ENCODE assay signal across 39 mouse cellular contexts in genomic region chr15:20458508-20458907, GRCm38 (mm10). TPM values are rescaled to one million over a fixed set of nuclear protein-coding genes. Genes with fewer than 3 reads are reported as not detected.
"Had no signal": no experiment of that assay in that cellular context is flagged by ENCODE, and none has a peak within 500 bp of the region (broad histone marks: within the 10 kb centered on the region; RNA-seq: fewer than 3 reads in every experiment).

No protein-coding gene starts in this region.

- H3K36me3 ChIP-seq: heart, embryonic 10.5 days; heart, embryonic 12.5 days; heart, embryonic 13.5 days; heart, embryonic 15.5 days; hindbrain, embryonic 10.5 days; hindbrain, embryonic 12.5 days; hindbrain, embryonic 13.5 days; hindbrain, embryonic 15.5 days; intestine, embryonic 15.5 days; kidney, embryonic 15.5 days had no signal

- H3K9ac ChIP-seq: heart, embryonic 12.5 days; heart, embryonic 13.5 days; heart, embryonic 15.5 days; hindbrain, embryonic 12.5 days; hindbrain, embryonic 13.5 days; hindbrain, embryonic 14.5 days; hindbrain, embryonic 15.5 days; intestine, embryonic 15.5 days; kidney, embryonic 15.5 days had no signal

- DNase-seq: heart, postnatal 10 days; heart, postnatal 14 days; heart, postnatal 36 days; kidney, adult 11 months; kidney, adult 18-20 months; kidney, adult 2 months; kidney, adult 8-10 months; kidney, adult 9 months; kidney, postnatal 10 days; kidney, postnatal 14 days; kidney, postnatal 25 days; kidney, postnatal 36 days; kidney, postnatal 4 days; layer of hippocampus, adult 9-11 months; layer of hippocampus, postnatal 36 days had no signal

- H3K27ac ChIP-seq: heart, embryonic 10.5 days; heart, embryonic 13.5 days; heart, embryonic 15.5 days; hindbrain, embryonic 10.5 days; hindbrain, embryonic 12.5 days; hindbrain, embryonic 13.5 days; hindbrain, embryonic 14.5 days; hindbrain, embryonic 15.5 days; hindbrain, postnatal 0 days; intestine, embryonic 15.5 days; kidney, embryonic 15.5 days; kidney, postnatal 0 days; layer of hippocampus, adult 2 months; left cerebral cortex, adult 2 months had no signal

- H3K4me3 ChIP-seq: heart, embryonic 10.5 days; heart, embryonic 12.5 days; heart, embryonic 13.5 days; heart, embryonic 15.5 days; hindbrain, embryonic 10.5 days; hindbrain, embryonic 12.5 days; hindbrain, embryonic 13.5 days; hindbrain, embryonic 15.5 days; intestine, embryonic 15.5 days; kidney, embryonic 15.5 days; layer of hippocampus, adult 2 months; left cerebral cortex, adult 2 months had no signal

- H3K9me3 ChIP-seq: heart, embryonic 10.5 days; heart, embryonic 12.5 days; heart, embryonic 13.5 days; heart, embryonic 15.5 days; hindbrain, embryonic 10.5 days; hindbrain, embryonic 12.5 days; hindbrain, embryonic 13.5 days; hindbrain, embryonic 15.5 days; intestine, embryonic 15.5 days; kidney, embryonic 15.5 days had no signal

- H3K27me3 ChIP-seq: heart, embryonic 12.5 days; heart, embryonic 13.5 days; heart, embryonic 15.5 days; hindbrain, embryonic 12.5 days; hindbrain, embryonic 13.5 days; hindbrain, embryonic 15.5 days; intestine, embryonic 15.5 days; kidney, embryonic 15.5 days had no signal

- H3K4me1 ChIP-seq: heart, embryonic 10.5 days; heart, embryonic 12.5 days; heart, embryonic 13.5 days; heart, embryonic 15.5 days; hindbrain, embryonic 10.5 days; hindbrain, embryonic 12.5 days; hindbrain, embryonic 13.5 days; hindbrain, embryonic 15.5 days; intestine, embryonic 15.5 days; kidney, embryonic 15.5 days had no signal

- ATAC-seq: hindbrain, embryonic 16.5 days; hindbrain, postnatal 0 days; inflammation-experienced regulatory T-cells, adult 6 months; intestine, embryonic 15.5 days; intestine, embryonic 16.5 days; intestine, postnatal 0 days had no signal

- H3K4me2 ChIP-seq: heart, embryonic 11.5 days; heart, embryonic 12.5 days; heart, embryonic 13.5 days; heart, embryonic 15.5 days; hindbrain, embryonic 12.5 days; hindbrain, embryonic 13.5 days; hindbrain, embryonic 14.5 days; hindbrain, embryonic 15.5 days; intestine, embryonic 15.5 days; kidney, embryonic 15.5 days had no signal

RNA-seq across cellular contexts. Expression of gene Cdh12, which starts 9.4 kb away (rescaled TPM):
- total RNA-seq: heart, postnatal 14 days; heart, postnatal 25 days; hematopoietic stem cell, adult 5-6 weeks had no signal
- polyA plus RNA-seq: inflammation-experienced regulatory T-cells, adult 6 months; kidney, adult 2 months; kidney, embryonic 14.5 days; large intestine, adult 2 months had no signal
